Mouse (Mus musculus): ENCODE results near the gene Slc7a1.

The Slc7a1 gene

GRCm38 (mm10) chr5:148389007-148389970 is 10.4 kb downstream of the Slc7a1 start:
- DNase-seq: no peak

- DNase-seq: no peak
Measured at GRCm38 (mm10) chr5:148388251-148389006, 11.3 kb downstream of the Slc7a1 start.

- DNase-seq: no peak
Measured at GRCm38 (mm10) chr5:148387820-148388219, 11.9 kb downstream of the Slc7a1 start.

DNA sequence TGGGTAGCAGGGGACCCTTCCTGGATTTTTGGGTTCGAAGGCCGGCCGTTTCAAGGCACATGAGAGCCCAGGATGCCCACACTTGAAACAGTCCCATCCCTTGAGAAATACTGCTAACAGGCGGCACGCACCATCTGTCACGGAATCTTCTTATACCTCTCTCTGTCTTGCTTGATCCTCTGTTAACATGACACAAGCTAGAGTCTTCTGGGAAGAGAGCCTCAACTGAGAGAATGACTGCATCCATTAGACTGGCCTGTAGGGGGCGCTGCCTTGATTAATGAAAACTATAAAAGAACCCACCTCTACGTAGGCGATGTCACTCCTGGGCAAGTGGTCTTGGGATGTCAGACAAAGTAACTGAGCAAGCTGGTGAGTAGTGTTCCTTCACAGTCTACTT is 13.2 kb downstream of the Slc7a1 start:
- DNase-seq: no peak

DNA sequence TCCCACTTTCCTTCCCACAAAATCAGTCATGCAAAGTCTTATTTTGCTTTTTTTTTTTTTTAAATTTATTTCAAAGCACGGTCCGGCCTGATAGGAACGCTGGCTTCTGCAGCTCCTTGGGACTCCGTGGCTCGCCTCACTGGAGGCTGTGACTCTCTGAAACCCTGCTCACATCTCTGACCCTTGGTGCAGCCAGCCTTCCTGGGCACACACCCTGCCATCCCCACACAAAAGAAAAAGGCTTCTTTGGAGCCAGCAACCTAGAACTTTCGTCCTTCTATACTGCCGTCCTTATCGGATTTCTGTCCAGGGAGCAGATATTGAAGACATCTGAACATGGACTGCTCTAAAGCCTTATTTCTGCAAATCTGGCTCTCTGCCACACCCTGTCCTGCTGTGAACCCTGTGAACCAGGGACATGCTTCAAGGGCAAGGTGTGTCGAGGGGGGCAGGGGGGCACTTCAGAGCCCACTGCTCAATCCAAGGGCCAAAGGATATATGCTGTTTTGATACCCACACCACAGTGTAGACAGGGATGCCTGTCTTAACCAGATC is 15.1 kb downstream of the Slc7a1 start:
- peak; percentile 19 for DNase-seq

GRCm38 (mm10) chr5:148383841-148384500 is 15.7 kb downstream of the Slc7a1 start:
- DNase-seq: peak; percentile 23

DNA sequence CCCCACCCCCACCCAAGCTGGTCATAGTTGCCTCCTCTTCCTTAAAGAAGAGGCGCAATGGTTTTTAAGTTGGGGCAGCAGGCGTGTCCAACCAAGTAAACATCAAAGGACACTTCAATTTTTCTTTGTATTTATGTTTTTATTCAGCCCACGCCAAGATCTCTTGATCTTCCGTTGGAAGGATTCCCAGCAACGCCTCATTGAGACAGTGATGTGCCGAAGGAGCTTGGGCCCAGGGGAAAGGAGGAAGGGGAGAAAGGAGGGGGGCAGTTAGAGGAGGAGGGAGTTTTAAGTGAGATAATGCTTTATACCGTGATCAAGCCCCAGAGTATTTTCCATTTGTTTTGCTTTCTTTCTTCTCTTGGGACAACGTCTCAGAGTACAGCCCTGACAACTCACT is 18.6 kb downstream of the Slc7a1 start:
- no peak for DNase-seq

DNA sequence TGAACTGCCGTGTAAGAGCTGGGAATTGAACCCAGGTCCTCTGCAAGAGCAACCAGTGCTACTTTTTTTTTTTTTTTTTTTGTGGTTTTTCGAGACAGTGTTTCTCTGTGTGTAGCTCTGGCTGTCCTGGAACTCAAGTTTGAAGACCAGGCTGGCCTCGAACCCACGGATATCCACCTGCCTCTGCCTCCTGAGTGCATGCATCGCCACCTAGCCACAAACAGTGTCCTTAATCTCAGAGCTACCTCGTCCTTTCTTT is 19.5 kb downstream of the Slc7a1 start:
- DNase-seq: no peak

DNA sequence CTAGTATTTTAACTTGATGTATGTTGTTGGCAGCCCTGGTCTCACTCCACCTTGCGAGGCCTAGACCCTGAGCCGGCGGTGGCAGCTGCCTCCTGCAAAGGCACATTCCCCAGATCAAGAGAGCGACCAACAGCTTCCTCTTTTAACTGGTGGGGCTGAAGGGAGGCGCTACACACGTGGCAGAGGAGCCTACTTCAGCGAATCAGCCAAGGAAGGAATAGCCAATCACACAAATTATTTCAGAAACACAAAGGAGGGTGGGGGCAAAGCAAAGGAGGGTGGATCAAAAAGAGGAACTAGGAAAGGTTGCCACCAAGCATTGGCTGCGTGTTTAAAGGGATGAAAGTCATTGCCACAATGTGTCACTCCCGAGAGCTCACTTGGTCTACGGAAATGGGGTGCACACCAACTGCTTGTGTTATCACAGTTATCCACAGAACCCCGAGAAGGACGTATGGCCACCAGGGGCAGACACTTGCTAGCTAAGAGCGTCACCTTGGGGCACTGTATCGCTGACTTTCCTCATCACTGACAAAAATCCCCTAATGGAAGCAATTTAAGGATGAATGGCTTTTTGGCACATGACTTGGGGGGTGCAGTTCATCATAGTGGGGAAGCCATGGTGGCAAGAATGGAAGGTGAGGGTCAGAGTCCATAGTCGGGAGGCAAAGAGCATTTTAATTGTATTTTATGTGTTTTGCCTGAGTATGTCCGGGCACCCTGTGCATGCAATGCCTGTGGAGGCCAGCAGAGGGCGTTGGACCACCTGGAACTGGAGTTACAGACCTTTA is 20.1 kb downstream of the Slc7a1 start:
- DNase-seq: no peak

- DNase-seq: no peak
Measured at GRCm38 (mm10) chr5:148378707-148379106, 21.0 kb downstream of the Slc7a1 start.

- DNase-seq: no peak
Measured at GRCm38 (mm10) chr5:148378232-148378508, 21.5 kb downstream of the Slc7a1 start.

DNA sequence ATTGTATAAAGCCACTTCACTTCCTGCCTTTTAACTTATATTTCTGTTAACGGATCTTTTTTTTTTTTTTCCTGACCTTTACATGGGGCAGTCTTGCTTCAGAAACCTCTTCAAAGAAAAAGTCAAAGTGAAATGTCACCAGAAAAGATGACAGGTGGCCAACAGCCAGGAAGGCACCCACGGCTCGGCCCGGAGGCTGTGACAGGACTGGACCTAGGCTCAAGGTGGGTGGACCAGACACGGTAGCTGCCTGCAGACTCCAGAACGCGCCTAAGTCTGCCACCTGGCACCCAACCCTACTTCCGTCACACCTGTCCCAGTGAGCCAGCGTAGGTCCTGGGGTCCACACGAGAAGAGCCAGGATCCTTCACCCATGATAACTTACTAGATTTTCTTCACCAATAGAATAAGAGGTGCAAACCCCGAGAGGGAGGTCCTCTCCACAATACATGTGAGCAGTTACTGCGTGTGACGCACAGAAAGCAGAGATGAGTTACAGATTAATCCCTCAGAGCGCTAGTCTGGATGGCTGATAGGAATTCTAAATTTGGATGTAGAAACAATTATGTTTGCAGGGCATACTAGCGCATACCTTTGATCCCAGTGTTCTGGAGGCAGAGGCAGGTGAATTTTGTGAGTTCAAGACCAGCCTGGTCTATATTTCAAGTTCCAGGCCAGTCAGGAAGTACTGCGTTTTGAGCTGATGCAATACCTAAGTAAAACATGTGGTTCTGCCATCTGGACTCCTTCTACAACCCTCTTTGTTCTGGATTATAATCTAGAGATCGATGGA is 22.1 kb downstream of the Slc7a1 start:
- DNase-seq: peak; percentile 25

GRCm38 (mm10) chr5:148376358-148376757 is 23.3 kb downstream of the Slc7a1 start:
- DNase-seq: no peak

GRCm38 (mm10) chr5:148375480-148375879 is 24.2 kb downstream of the Slc7a1 start:
- no peak for DNase-seq

- no peak for DNase-seq
Measured at GRCm38 (mm10) chr5:148373092-148373685, 26.5 kb downstream of the Slc7a1 start.

GRCm38 (mm10) chr5:148372005-148372917 is 27.4 kb downstream of the Slc7a1 start:
- no peak for DNase-seq

- DNase-seq: no peak
Measured at GRCm38 (mm10) chr5:148371375-148371774, 28.3 kb downstream of the Slc7a1 start.

DNA sequence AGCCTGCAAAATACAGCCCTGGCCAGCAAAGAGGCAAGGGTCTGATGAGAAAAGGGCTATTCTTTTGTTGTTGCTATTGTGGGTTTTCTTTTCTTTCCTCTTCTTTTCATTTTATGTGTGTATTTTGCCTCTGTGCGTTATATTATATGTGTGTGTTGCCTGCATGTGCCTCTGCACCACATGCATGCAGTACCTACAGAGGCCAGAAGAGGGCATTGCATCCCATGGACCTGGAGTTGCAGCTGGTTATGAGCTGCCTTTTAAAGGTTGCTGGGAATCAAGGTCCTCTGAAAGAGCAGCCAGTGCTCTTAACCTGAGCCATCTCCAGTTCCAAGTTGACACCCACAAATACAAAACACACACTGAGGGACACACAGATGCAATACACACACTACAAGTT is 29.1 kb downstream of the Slc7a1 start:
- peak; percentile 24 for DNase-seq

DNA sequence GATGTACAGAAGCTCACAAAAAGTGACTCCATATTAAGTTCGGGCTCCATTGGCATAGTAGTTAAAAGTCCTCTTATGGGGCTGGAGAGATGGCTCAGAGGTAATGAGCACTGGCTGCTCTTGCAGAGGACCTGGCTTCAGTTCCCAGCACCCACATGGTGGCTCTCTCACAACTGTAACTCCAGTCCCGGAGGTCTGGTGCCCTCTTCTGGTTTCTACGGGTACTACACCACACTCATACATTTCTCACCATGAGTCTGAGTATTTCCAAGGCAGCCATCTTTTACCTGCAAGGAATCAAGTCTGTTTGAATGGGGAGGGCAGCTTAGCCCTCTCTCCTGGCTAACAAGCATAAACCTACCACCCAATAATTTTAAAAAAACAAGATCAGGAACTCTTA is 30.5 kb downstream of the Slc7a1 start:
- DNase-seq: no peak

GRCm38 (mm10) chr5:148367816-148368215 is 31.9 kb downstream of the Slc7a1 start:
- DNase-seq: no peak

Data from kidney, adult 18-20 months (tissue).